Mouse (Mus musculus) megakaryocyte-erythroid progenitor cell, adult 5-6 weeks (primary cell): ENCODE results near the gene Plaur. TPM values are rescaled to one million over a fixed set of nuclear protein-coding genes. Genes with fewer than 3 reads are reported as not detected.

ENCODE experiments used
- ATAC-seq: replicated peaks from 2 replicates; pipeline ENCODE4 v1.8.0; 2016; ENCODE audit warnings: mild to moderate bottlenecking, inconsistent platforms; ENCODE audit not compliant: severe bottlenecking, poor library complexity, low FRiP score, low TSS enrichment
- total RNA-seq, 2 experiments: library from RNA; stranded (forward) in 1 of 2; stranded (reverse) in 1 of 2; fragments of 200-1000, 215-1000 nt in 1 of 2; fragments of >200 nt in 1 of 2; fragmentation: Nextera tagmentation in 1 of 2; gene quantifications; 2 replicates each; pipeline ENCODE4 v1.2.3; 2014 to 2017

Plaur gene
- total RNA-seq (2014; fragmentation: Nextera tagmentation): 2.3 and 5.4 TPM in 2 replicates
- total RNA-seq (2017): 2.2 and 2.5 TPM in 2 replicates

- peak; percentile 33; the same call in 1 of the 2 replicates for ATAC-seq
Observed at GRCm38 (mm10) chr7:24462388-24463319, at the start of gene Plaur. Plaur (plus strand) TSS chr7:24462484.

GRCm38 (mm10) chr7:24413630-24414029, 48.7 kb upstream of the Plaur start:
- ATAC-seq: no peak

GRCm38 (mm10) chr7:24415261-24415660, 47.0 kb upstream of the Plaur start:
- no peak for ATAC-seq

GRCm38 (mm10) chr7:24419579-24419978, 42.7 kb upstream of the Plaur start:
- no peak for ATAC-seq

GRCm38 (mm10) chr7:24421648-24422047, 40.6 kb upstream of the Plaur start:
- no peak for ATAC-seq

GRCm38 (mm10) chr7:24422251-24422650, 40.0 kb upstream of the Plaur start:
- no peak for ATAC-seq

GRCm38 (mm10) chr7:24423107-24423763, 39.0 kb upstream of the Plaur start:
- ATAC-seq: no peak

- ATAC-seq: no peak
Observed at GRCm38 (mm10) chr7:24423956-24424732, 38.1 kb upstream of the Plaur start.

- ATAC-seq: no peak
Observed at GRCm38 (mm10) chr7:24425919-24426318, 36.4 kb upstream of the Plaur start.

- no peak for ATAC-seq
Observed at GRCm38 (mm10) chr7:24427168-24427567, 35.1 kb upstream of the Plaur start.

GRCm38 (mm10) chr7:24428725-24429124, 33.6 kb upstream of the Plaur start:
- no peak for ATAC-seq

- ATAC-seq: no peak
Observed at GRCm38 (mm10) chr7:24429413-24430112, 32.7 kb upstream of the Plaur start.

- no peak for ATAC-seq
Observed at GRCm38 (mm10) chr7:24430551-24431345, 31.5 kb upstream of the Plaur start.

GRCm38 (mm10) chr7:24431713-24432112, 30.6 kb upstream of the Plaur start:
- ATAC-seq: no peak

- no peak for ATAC-seq
Observed at GRCm38 (mm10) chr7:24435305-24435704, 27.0 kb upstream of the Plaur start.

GRCm38 (mm10) chr7:24437981-24438380, 24.3 kb upstream of the Plaur start:
- no peak for ATAC-seq

GRCm38 (mm10) chr7:24439191-24439590, 23.1 kb upstream of the Plaur start:
- ATAC-seq: no peak

GRCm38 (mm10) chr7:24439891-24440290, 22.4 kb upstream of the Plaur start:
- no peak for ATAC-seq
